Mouse (Mus musculus): ENCODE results near the gene Olfr1167. TPM values are rescaled to one million over a fixed set of nuclear protein-coding genes. Genes with fewer than 3 reads are reported as not detected.
"Not testable (repeated sequence)": the region's sequence is repeated elsewhere in the genome, so short reads cannot be mapped to it uniquely, and the experiment has no call there.

Gene Olfr1167
- not detected for total RNA-seq (2021)

GRCm38 (mm10) chr2:88155093-88155492, at the start of gene Olfr1167:
Gene Olfr1167 (minus strand): TSS chr2:88155193.
- DNase-seq (ENCODE audit: low spot score in 2 of 2); intact Hi-C loops (cut with DNase I): not testable (repeated sequence)

GRCm38 (mm10) chr2:88181580-88181979, 26.6 kb upstream of the Olfr1167 start, which contains the start of gene Olfr1168:
Gene Olfr1168 (plus strand): TSS chr2:88181880.
- intact Hi-C loops (cut with DNase I) = no loop called here
- DNase-seq (ENCODE audit: low spot score in 2 of 2) = no peak

- intact Hi-C loops (cut with DNase I) = no loop called here
- DNase-seq (ENCODE audit: low spot score in 2 of 2) = no peak
These were observed 26.8 kb downstream of the Olfr1167 start, which contains the start of gene Olfr1166 for GRCm38 (mm10) chr2:88128172-88128571. Gene Olfr1166 (minus strand): TSS chr2:88128272.

Other genes starting within 250 kb of the Olfr1167 start
- gene Olfr1155, start 210.1 kb downstream of the Olfr1167 start, total RNA-seq (2021) = not detected
- not detected for gene Olfr1156, start 202.1 kb downstream of the Olfr1167 start, total RNA-seq (2021)
- not detected for gene Olfr1157, start 186.9 kb downstream of the Olfr1167 start, total RNA-seq (2021)
- gene Olfr74, start 180.5 kb downstream of the Olfr1167 start, total RNA-seq (2021) = not detected
- gene Olfr1158, start 165.1 kb downstream of the Olfr1167 start, total RNA-seq (2021) = not detected
- gene Olfr1160, start 146.9 kb downstream of the Olfr1167 start, total RNA-seq (2021) = not detected
- gene Olfr1161, start 132.4 kb downstream of the Olfr1167 start, total RNA-seq (2021) = not detected
- gene Olfr73, start 117.5 kb downstream of the Olfr1167 start, total RNA-seq (2021) = not detected
- gene Olfr1162, start 104.1 kb downstream of the Olfr1167 start, total RNA-seq (2021) = not detected
- not detected for gene Olfr1163, start 83.4 kb downstream of the Olfr1167 start, total RNA-seq (2021)
- gene Olfr1164, start 61.2 kb downstream of the Olfr1167 start, total RNA-seq (2021) = not detected
- not detected for gene Olfr1166, start 26.9 kb downstream of the Olfr1167 start, total RNA-seq (2021)
- gene Olfr1168, start 26.7 kb upstream of the Olfr1167 start, total RNA-seq (2021) = not detected
- gene Olfr1170, start 73.1 kb upstream of the Olfr1167 start, total RNA-seq (2021) = not detected
- not detected for gene Olfr1173, start 124.7 kb upstream of the Olfr1167 start, total RNA-seq (2021)
- gene Olfr1174-ps, start 159.9 kb upstream of the Olfr1167 start, total RNA-seq (2021) = not detected
- gene Olfr1175-ps, start 172.0 kb upstream of the Olfr1167 start, total RNA-seq (2021) = not detected
- not detected for gene Olfr1176, start 181.5 kb upstream of the Olfr1167 start, total RNA-seq (2021)
- not detected for gene Olfr1177-ps, start 191.3 kb upstream of the Olfr1167 start, total RNA-seq (2021)
- gene Olfr1178, start 231.9 kb upstream of the Olfr1167 start, total RNA-seq (2021) = not detected